Mouse (Mus musculus): ENCODE results near the gene Osbp2. TPM values are rescaled to one million over a fixed set of nuclear protein-coding genes. Genes with fewer than 3 reads are reported as not detected.

Osbp2 gene
- polyA plus RNA-seq, 1 experiment from 2014 or later = not detected

DNA sequence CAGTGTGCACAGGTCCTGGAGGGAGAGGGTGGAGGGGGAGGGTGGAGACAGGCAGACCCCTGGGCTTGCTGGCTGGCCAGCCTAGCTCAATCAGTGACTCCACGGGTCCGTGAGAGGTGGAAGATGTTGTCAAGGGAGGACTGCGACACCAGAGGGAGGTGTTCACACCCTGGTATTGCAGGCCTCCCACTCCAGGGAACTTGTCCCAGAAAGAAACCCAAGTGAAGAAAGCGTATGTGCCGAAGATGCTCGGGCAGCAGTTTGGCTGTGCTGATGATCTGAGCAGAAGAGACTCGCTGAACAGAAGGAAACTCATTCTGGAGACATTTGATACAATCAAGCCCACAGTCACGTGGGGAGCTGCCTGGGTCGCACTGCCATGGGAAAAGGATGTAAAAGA is 109.8 kb downstream of the Osbp2 start:
- TF ChIP-seq EP300 (IDR thresholded peaks at IDR 0.05; ENCODE audit: low read depth) = no peak
- no peak for TF ChIP-seq CTCF (IDR thresholded peaks at IDR 0.05; ENCODE audit: low read depth)
- Histone ChIP-seq H3K4me2 (ENCODE audit: low read depth, low read length) (no peak overlapping the region), H3K27me3 (ENCODE audit: insufficient read depth, low read length) (no peaks in the 10 kb centered on the region), H3K9me3 (ENCODE audit: low read length) (no peaks in the 10 kb centered on the region), H3K36me3 (replicated peaks; ENCODE audit: insufficient read depth, low read length) (no peaks in the 10 kb centered on the region), H3K4me3 (ENCODE audit: low read depth, low read length) (no peak overlapping the region), H3K4me1 (ENCODE audit: insufficient read depth) (peaks cover 10% of the 10 kb centered on the region; the same call in 1 of the 2 replicates), H3K27ac (ENCODE audit: low read depth) (no peak overlapping the region), H3K9ac (replicated peaks) (no peak overlapping the region)
- ATAC-seq (no peak), DNase-seq (no peak)
- WGBS (ENCODE audit: insufficient replicate concordance) = 53% methylated on average over 9 of the region's 9 CpGs

DNA sequence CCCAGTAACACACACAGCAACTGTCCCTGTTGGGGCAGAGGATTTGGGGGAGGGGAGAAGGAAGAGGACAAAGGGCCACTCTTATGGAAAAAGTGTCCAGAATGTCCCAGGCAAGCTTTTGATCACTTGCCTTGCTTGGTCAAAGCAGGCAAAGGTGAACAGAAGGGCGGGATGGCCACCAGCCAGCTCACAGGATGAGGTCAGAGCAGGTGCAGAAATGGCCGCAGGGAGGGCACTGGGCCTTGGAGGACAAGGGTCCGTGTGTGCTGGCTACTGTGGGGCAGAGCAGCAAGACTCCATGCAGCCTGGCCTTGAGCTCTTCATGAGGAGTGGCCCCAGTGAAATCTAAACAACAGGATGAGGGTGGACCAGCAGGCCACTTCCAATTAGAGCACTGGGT is 110.9 kb downstream of the Osbp2 start:
- ATAC-seq (no peak), DNase-seq (peak; percentile 34)
- no peaks in the 10 kb centered on the region for H3K36me3 ChIP-seq (replicated peaks; ENCODE audit: insufficient read depth, low read length)
- no peaks in the 10 kb centered on the region for H3K27me3 ChIP-seq (ENCODE audit: insufficient read depth, low read length)
- H3K4me2 ChIP-seq (ENCODE audit: low read depth, low read length) = no peak overlapping the region
- no peak overlapping the region for H3K27ac ChIP-seq (ENCODE audit: low read depth)
- WGBS (ENCODE audit: insufficient replicate concordance) = 53% methylated on average over 3 of the region's 3 CpGs
- no peak for TF ChIP-seq CTCF (IDR thresholded peaks at IDR 0.05; ENCODE audit: low read depth)
- H3K4me3 ChIP-seq (ENCODE audit: low read depth, low read length) = no peak overlapping the region
- H3K4me1 ChIP-seq (ENCODE audit: insufficient read depth) = peaks cover 10% of the 10 kb centered on the region; the same call in 1 of the 2 replicates
- H3K9ac ChIP-seq (replicated peaks) = no peak overlapping the region
- no peaks in the 10 kb centered on the region for H3K9me3 ChIP-seq (ENCODE audit: low read length)

DNA sequence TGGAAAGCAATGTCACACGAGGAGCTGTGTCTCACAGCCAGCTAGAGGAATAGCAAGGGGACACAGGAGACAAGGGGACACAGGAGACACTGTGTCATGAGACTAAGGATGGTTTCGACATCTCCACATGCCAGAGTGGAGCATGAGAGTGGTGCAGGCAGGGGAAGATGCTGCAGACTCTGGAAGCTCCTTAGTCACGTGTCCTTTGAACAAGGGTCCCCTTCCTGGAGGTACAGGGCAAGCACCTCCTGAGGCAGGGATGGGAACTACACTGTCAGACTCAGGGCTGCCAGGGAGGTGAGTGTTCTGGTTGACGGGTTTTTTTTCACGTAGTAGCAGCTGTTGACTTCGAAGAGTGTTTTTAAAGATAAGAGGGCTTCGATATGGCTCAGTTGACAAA is 113.9 kb downstream of the Osbp2 start:
- Histone ChIP-seq H3K27ac (ENCODE audit: low read depth) (no peak overlapping the region), H3K4me1 (ENCODE audit: insufficient read depth) (peaks cover 2% of the 10 kb centered on the region; the same call in 1 of the 2 replicates), H3K4me2 (ENCODE audit: low read depth, low read length) (no peak overlapping the region), H3K9me3 (ENCODE audit: low read length) (no peaks in the 10 kb centered on the region), H3K27me3 (ENCODE audit: insufficient read depth, low read length) (peaks cover 10% of the 10 kb centered on the region; the same call in 1 of the 2 replicates), H3K9ac (replicated peaks) (no peak overlapping the region), H3K4me3 (ENCODE audit: low read depth, low read length) (no peak overlapping the region), H3K36me3 (replicated peaks; ENCODE audit: insufficient read depth, low read length) (no peaks in the 10 kb centered on the region)
- ATAC-seq (no peak), DNase-seq (no peak)
- TF ChIP-seq CTCF (IDR thresholded peaks at IDR 0.05; ENCODE audit: low read depth) (0 out of 2 replicates have a peak, but pooled peaks have one; percentile 12), EP300 (IDR thresholded peaks at IDR 0.05; ENCODE audit: low read depth) (no peak)
- 18% methylated on average over 7 of the region's 7 CpGs for WGBS (ENCODE audit: insufficient replicate concordance)

DNA sequence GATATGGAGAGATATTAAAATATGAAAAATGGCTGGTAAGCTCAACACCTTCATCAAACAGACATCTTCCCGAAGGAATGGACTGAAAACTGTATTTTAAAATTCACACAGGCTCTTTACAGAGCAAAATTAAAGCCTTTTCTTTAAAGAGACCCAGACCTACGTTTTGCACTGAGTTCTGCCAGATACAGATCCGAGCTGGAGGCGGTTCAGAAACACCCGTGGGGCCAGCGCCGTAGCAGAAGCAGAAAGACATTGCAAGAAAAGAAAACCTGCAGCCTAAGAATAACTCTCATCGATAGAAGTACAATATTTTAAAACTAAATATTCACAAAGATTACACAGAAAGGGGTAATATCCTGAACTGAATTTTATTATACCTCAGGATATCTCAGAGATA is 121.3 kb downstream of the Osbp2 start:
- TF ChIP-seq EP300 (IDR thresholded peaks at IDR 0.05; ENCODE audit: low read depth) = no peak
- TF ChIP-seq CTCF (IDR thresholded peaks at IDR 0.05; ENCODE audit: low read depth) = no peak
- H3K36me3 ChIP-seq (replicated peaks; ENCODE audit: insufficient read depth, low read length) = no peaks in the 10 kb centered on the region
- 70% methylated on average over 8 of the region's 8 CpGs for WGBS (ENCODE audit: insufficient replicate concordance)
- H3K27me3 ChIP-seq (ENCODE audit: insufficient read depth, low read length) = peaks cover 13% of the 10 kb centered on the region; the same call in 1 of the 2 replicates
- no peaks in the 10 kb centered on the region for H3K4me1 ChIP-seq (ENCODE audit: insufficient read depth)
- H3K4me3 ChIP-seq (ENCODE audit: low read depth, low read length) = no peak overlapping the region
- DNase-seq (no peak), ATAC-seq (no peak)
- no peak overlapping the region for H3K4me2 ChIP-seq (ENCODE audit: low read depth, low read length)
- no peaks in the 10 kb centered on the region for H3K9me3 ChIP-seq (ENCODE audit: low read length)
- H3K9ac ChIP-seq (replicated peaks) = no peak overlapping the region
- no peak overlapping the region for H3K27ac ChIP-seq (ENCODE audit: low read depth)

DNA sequence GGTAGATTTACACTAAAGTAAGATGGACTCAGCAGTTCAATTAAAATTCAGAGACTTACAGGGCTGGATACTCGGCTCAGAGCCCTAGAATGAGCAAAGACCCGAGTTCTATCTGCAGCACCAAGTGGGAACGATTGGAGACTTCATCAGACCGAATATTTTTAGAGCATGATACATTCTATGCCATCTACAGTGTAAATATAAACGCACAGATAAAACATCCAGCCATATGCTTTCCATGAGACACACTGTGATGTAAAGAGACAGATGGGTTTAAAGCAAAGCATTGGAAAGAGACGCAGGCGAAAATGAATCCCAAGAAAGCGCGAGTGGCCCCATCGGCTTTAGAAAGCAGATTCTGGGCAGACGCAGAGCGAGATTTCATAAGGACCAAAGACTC is 122.5 kb downstream of the Osbp2 start:
- no peak for ATAC-seq
- Histone ChIP-seq H3K4me1 (ENCODE audit: insufficient read depth) (no peaks in the 10 kb centered on the region), H3K4me3 (ENCODE audit: low read depth, low read length) (no peak overlapping the region), H3K9ac (replicated peaks) (no peak overlapping the region), H3K4me2 (ENCODE audit: low read depth, low read length) (no peak overlapping the region), H3K27me3 (ENCODE audit: insufficient read depth, low read length) (peaks cover 10% of the 10 kb centered on the region; the same call in 1 of the 2 replicates), H3K27ac (ENCODE audit: low read depth) (no peak overlapping the region), H3K9me3 (ENCODE audit: low read length) (no peaks in the 10 kb centered on the region), H3K36me3 (replicated peaks; ENCODE audit: insufficient read depth, low read length) (no peaks in the 10 kb centered on the region)
- WGBS (ENCODE audit: insufficient replicate concordance) = 82% methylated on average over 12 of the region's 12 CpGs
- TF ChIP-seq EP300 (IDR thresholded peaks at IDR 0.05; ENCODE audit: low read depth) = no peak
- TF ChIP-seq CTCF (IDR thresholded peaks at IDR 0.05; ENCODE audit: low read depth) = no peak
- no peak for DNase-seq

DNA sequence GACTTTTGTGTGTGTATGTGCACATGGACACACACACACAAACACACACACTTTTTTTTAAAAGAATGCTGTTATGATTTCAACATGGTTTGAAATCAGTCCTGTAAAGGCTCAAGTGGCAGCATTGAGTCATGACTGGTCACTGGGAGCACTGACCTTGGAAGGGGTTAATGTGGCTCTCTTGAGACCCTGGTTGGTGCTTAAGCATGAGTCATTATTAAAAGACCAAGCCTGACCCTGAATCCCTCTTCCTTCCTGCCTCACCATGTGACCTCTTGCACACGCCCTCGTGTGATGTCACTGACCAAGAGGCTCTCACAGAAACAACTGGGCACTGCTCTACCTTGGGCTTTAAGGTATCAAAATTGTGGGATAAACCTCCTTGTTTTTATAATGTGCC is 124.9 kb downstream of the Osbp2 start:
- no peak for ATAC-seq
- DNase-seq = no peak
- H3K27ac ChIP-seq (ENCODE audit: low read depth) = no peak overlapping the region
- TF ChIP-seq EP300 (IDR thresholded peaks at IDR 0.05; ENCODE audit: low read depth) (no peak), CTCF (IDR thresholded peaks at IDR 0.05; ENCODE audit: low read depth) (no peak)
- H3K4me2 ChIP-seq (ENCODE audit: low read depth, low read length) = no peak overlapping the region
- no peaks in the 10 kb centered on the region for H3K27me3 ChIP-seq (ENCODE audit: insufficient read depth, low read length)
- no peaks in the 10 kb centered on the region for H3K4me1 ChIP-seq (ENCODE audit: insufficient read depth)
- H3K9ac ChIP-seq (replicated peaks) = no peak overlapping the region
- H3K4me3 ChIP-seq (ENCODE audit: low read depth, low read length) = no peak overlapping the region
- 54% methylated on average over 2 of the region's 2 CpGs for WGBS (ENCODE audit: insufficient replicate concordance)
- H3K36me3 ChIP-seq (replicated peaks; ENCODE audit: insufficient read depth, low read length) = no peaks in the 10 kb centered on the region
- H3K9me3 ChIP-seq (ENCODE audit: low read length) = no peaks in the 10 kb centered on the region

DNA sequence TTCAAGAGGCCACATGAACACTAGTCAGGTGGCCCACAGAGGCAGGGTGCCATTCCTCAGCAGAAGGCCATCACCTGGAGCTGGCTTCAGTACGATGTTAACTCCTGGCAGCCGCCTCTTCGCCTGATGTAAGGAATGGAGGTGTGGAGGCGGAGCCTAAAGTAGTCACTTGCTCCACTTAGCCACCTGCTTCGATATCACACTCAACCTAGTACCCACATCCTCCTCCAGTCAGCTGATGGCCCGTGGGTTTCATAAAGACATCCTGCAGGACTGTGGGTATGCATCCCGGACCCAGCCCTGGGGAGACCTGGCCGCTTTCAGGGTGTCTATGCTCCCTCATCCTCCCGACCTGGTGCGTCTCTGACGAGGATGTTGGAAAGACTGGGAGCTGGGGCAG is 128.0 kb downstream of the Osbp2 start:
- no peak overlapping the region for H3K27ac ChIP-seq (ENCODE audit: low read depth)
- TF ChIP-seq EP300 (IDR thresholded peaks at IDR 0.05; ENCODE audit: low read depth) = no peak
- TF ChIP-seq CTCF (IDR thresholded peaks at IDR 0.05; ENCODE audit: low read depth) = no peak
- H3K4me3 ChIP-seq (ENCODE audit: low read depth, low read length) = no peak overlapping the region
- no peaks in the 10 kb centered on the region for H3K9me3 ChIP-seq (ENCODE audit: low read length)
- ATAC-seq = no peak
- H3K4me1 ChIP-seq (ENCODE audit: insufficient read depth) = no peaks in the 10 kb centered on the region
- no peaks in the 10 kb centered on the region for H3K36me3 ChIP-seq (replicated peaks; ENCODE audit: insufficient read depth, low read length)
- H3K9ac ChIP-seq (replicated peaks) = no peak overlapping the region
- no peak for DNase-seq
- no peak overlapping the region for H3K4me2 ChIP-seq (ENCODE audit: low read depth, low read length)
- H3K27me3 ChIP-seq (ENCODE audit: insufficient read depth, low read length) = no peaks in the 10 kb centered on the region
- 71% methylated on average over 11 of the region's 11 CpGs for WGBS (ENCODE audit: insufficient replicate concordance)

All from liver, postnatal 0 days (tissue).